Mouse (Mus musculus) hindbrain, postnatal 0 days (tissue): ENCODE measurements around the gene Ly6g5b. TPM values are rescaled to one million over a fixed set of nuclear protein-coding genes. Genes with fewer than 3 reads are reported as not detected.

Experiments
- ATAC-seq: fragments of 200-750 bp; cut with Nextera tagmentation; 2 replicates; pipeline ENCODE4 v1.8.0; 2017; ENCODE audit warnings: mild to moderate bottlenecking, moderate TSS enrichment, moderate library complexity
- DNase-seq: peaks from one replicate; pipeline ENCODE4 v3.0.0-alpha.2; 2015; ENCODE audit warnings: low spot score
- H3K27ac ChIP-seq: fragments of 300-500 bp; sonication (generic); 2 replicates; pipeline ENCODE4 v1.5.1; 2014; ENCODE audit warnings: mild to moderate bottlenecking
- H3K27me3 ChIP-seq: fragments of 300-500 bp; sonication (generic); 2 replicates; pipeline ENCODE4 v1.6.1; 2014; ENCODE audit warnings: low read length, mixed read lengths; ENCODE audit not compliant: insufficient read depth
- H3K36me3 ChIP-seq: fragments of 300-500 bp; sonication (generic); 2 replicates; pipeline ENCODE4 v1.6.1; 2014; ENCODE audit warnings: low read length, mixed read lengths; ENCODE audit not compliant: insufficient read depth
- H3K4me1 ChIP-seq: fragments of 300-500 bp; sonication (generic); 2 replicates; pipeline ENCODE4 v1.6.1; 2014; ENCODE audit warnings: antibody characterized with exemption, low read length, mixed read lengths; ENCODE audit not compliant: insufficient read depth
- H3K4me2 ChIP-seq: fragments of 300-500 bp; sonication (generic); 2 replicates; pipeline ENCODE4 v1.6.1; 2014; ENCODE audit warnings: low read depth, mild to moderate bottlenecking, low read length, moderate library complexity, mixed read lengths
- H3K4me3 ChIP-seq: fragments of 300-500 bp; sonication (generic); 2 replicates; pipeline ENCODE4 v1.5.1; 2014; ENCODE audit warnings: low read length
- H3K9ac ChIP-seq: fragments of 300-500 bp; sonication (generic); replicated peaks from 2 replicates; pipeline ENCODE4 v1.6.1; 2014; ENCODE audit warnings: mild to moderate bottlenecking, low read length, moderate library complexity, mixed read lengths
- H3K9me3 ChIP-seq: fragments of 300-500 bp; sonication (generic); 2 replicates; pipeline ENCODE4 v1.6.1; 2016; ENCODE audit warnings: low read length, mixed read lengths
- CTCF ChIP-seq: IDR thresholded peaks from 2 replicates; pipeline ENCODE4 v1.5.1; 2016; ENCODE audit warnings: antibody characterized with exemption, control low read depth, low read depth
- WGBS: fragments of 180-500 bp; shearing (Covaris S2); extraction: QIAGEN DNeasy Blood & Tissue Kit; methylation state at CpG from one replicate; pipeline ENCODE4 v1.1.7; 2014; 5-methylcytosine and 5-hydroxymethylcytosine counted together
- polyA plus RNA-seq: library from polyadenylated mRNA; unstranded; fragments of >200 nt; fragmentation: Nextera tagmentation; extraction: Ambion mirVana; gene quantifications from 2 replicates; pipeline ENCODE4 v1.2.1, GENCODE M21; 2015
- total RNA-seq: library from RNA; depleted of rRNA; stranded (reverse); fragments of >200 nt; gene quantifications from 2 replicates; pipeline ENCODE4 v1.2.3, GENCODE M21; 2014; rRNA removed

Gene Ly6g5b
- total and polyA plus RNA-seq, 2 experiments from 2014 or later, result 1.2 to 1.7 TPM

DNA sequence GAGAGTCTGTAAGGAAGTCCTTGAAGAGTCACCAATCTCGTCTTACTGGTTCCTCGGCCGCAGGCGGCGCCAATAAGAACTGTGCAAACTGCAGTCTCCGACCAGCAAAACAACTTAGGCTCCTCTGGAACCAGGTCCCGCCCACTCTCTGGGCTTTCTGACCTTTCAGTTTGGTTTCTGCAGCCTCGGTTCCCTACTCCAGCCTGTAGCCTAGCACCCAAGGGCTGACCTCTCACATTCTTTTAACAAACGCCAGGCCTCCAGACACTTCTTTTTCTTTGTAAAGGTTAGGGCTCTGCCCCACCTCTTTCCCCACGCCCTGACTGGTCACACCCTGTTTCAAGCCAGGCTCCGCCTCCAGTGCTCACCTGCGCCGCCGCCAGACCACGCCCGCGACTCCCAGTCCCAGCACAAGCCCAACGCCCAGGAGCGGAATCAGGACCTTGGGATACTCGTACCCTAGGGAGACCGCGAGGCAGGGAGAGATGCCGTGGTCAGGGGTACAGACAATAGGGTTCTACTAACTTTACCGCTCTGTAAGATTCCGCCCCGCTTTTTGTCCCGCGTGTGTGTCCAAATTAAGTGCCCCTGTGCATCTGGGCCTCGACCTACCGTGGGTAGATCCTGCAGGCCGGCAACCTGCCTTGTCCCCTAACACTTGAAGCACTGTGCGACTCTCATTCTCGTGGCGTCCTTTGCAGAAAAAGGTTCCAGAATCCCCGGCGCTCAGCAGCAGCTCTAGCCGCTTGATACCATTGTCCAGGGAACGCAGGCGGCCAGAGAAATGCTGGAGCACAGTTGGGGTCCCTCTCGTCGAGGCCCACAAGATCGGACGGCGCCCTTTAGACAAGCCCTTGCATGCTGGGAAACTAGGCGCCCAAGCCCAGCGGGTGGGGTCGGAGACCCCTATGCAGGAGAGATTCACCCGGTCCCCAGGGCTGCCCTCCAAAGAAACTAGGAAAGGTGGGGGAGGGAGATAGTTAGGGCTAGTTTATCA lies 50.0 kb downstream of the Ly6g5b start, which contains the start of gene Ly6g6c:
Gene Ly6g6c, plus strand, starts transcription at position 438 of the 997 bp plus-strand sequence.
- WGBS, result 4% methylated on average over 48 of the region's 48 CpGs
- Histone ChIP-seq H3K27me3 (peaks cover 12% of the 10 kb centered on the region), H3K36me3 (no peaks in the 10 kb centered on the region; the same call in 1 of the 2 replicates), H3K9me3 (no peaks in the 10 kb centered on the region), H3K27ac (no peak within 1 kb of the TSS), H3K4me2 (peak within 1 kb of the TSS; percentile 54), H3K9ac (peak within 1 kb of the TSS; percentile 33; the same call in 1 of the 2 replicates), H3K4me1 (peaks cover 9% of the 10 kb centered on the region; the same call in 1 of the 2 replicates), H3K4me3 (peak within 1 kb of the TSS; percentile 21)
- ATAC-seq (no peak), DNase-seq (no peak)
- TF ChIP-seq CTCF, result no peak

DNA sequence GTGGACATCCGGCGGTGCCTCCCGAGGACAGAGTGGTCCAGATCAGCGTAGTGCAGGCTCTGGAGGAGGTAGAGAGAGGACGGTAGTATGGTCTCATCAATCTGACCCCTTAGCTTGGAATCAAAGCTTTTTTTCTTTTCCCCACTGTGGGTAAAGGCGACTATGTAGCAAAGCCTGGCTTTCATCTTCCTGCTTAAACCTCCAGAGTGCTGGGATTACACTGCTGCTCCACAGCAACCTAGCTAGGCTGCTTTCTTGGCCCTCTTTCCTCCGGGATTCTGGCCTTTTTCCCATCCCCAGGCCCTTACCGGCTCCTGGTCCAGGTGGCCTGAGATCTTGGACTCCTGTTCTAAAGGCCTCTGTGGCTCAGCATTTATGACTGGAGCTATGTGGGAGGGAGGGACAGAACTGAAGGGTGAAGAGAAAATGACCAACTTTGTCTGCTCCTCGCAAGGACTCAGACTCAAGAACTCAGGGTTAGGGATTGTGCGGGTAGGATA lies 50.8 kb downstream of the Ly6g5b start:
- DNase-seq (no peak), ATAC-seq (no peak)
- WGBS, result 38% methylated on average over 10 of the region's 10 CpGs
- H3K4me3 ChIP-seq, result no peak overlapping the region
- no peak overlapping the region for H3K9ac ChIP-seq
- TF ChIP-seq CTCF, result no peak
- no peaks in the 10 kb centered on the region; the same call in 1 of the 2 replicates for H3K36me3 ChIP-seq
- no peaks in the 10 kb centered on the region for H3K9me3 ChIP-seq
- peak overlapping the region; percentile 54; the same call in 1 of the 2 replicates for H3K4me2 ChIP-seq
- no peak overlapping the region for H3K27ac ChIP-seq
- H3K4me1 ChIP-seq, result peaks cover 12% of the 10 kb centered on the region; the same call in 1 of the 2 replicates
- H3K27me3 ChIP-seq, result peaks cover 12% of the 10 kb centered on the region

Other genes with a start within 250 kb of the Ly6g5b start
Only the 30 nearest of the 42 such genes appear.
- 0.99 and 1.4 TPM in 2 replicates for gene Hspa1l, start 142.7 kb downstream of the Ly6g5b start, total RNA-seq
- gene Hspa1l, start 142.7 kb downstream of the Ly6g5b start, polyA plus RNA-seq, result 0.76 TPM in 2 replicates
- 35.5 and 43.1 TPM in 2 replicates for gene Lsm2, start 133.6 kb downstream of the Ly6g5b start, total RNA-seq
- gene Lsm2, start 133.6 kb downstream of the Ly6g5b start, polyA plus RNA-seq, result 106 and 110 TPM in 2 replicates
- 128 TPM in 2 replicates for gene Vars, start 114.4 kb downstream of the Ly6g5b start, total RNA-seq
- gene Vars, start 114.4 kb downstream of the Ly6g5b start, polyA plus RNA-seq, result 39.9 and 41.7 TPM in 2 replicates
- 0.68 and 1.2 TPM in 2 replicates for gene Vwa7, start 98.8 kb downstream of the Ly6g5b start, total RNA-seq
- gene Vwa7, start 98.8 kb downstream of the Ly6g5b start, polyA plus RNA-seq, result 0.11 and 0.18 TPM in 2 replicates
- 0.65 and 2.1 TPM in 2 replicates for gene Sapcd1, start 87.4 kb downstream of the Ly6g5b start, total RNA-seq
- 2.4 and 2.7 TPM in 2 replicates for gene Sapcd1, start 87.4 kb downstream of the Ly6g5b start, polyA plus RNA-seq
- 1.1 and 6.4 TPM in 2 replicates for gene Msh5, start 68.7 kb downstream of the Ly6g5b start, total RNA-seq
- gene Msh5, start 68.7 kb downstream of the Ly6g5b start, polyA plus RNA-seq, result 2.2 and 3.1 TPM in 2 replicates
- gene Clic1, start 65.5 kb downstream of the Ly6g5b start, total RNA-seq, result 56.9 and 59.5 TPM in 2 replicates
- 81.9 and 88.5 TPM in 2 replicates for gene Clic1, start 65.5 kb downstream of the Ly6g5b start, polyA plus RNA-seq
- 216 and 228 TPM in 2 replicates for gene Ddah2, start 56.4 kb downstream of the Ly6g5b start, total RNA-seq
- gene Ddah2, start 56.4 kb downstream of the Ly6g5b start, polyA plus RNA-seq, result 322 and 331 TPM in 2 replicates
- gene Ly6g6c, start 50.0 kb downstream of the Ly6g5b start, total RNA-seq, result not detected in 2 replicates
- gene Ly6g6c, start 50.0 kb downstream of the Ly6g5b start, polyA plus RNA-seq, result not detected in 2 replicates
- not detected in 2 replicates for gene Mpig6b, start 49.2 kb downstream of the Ly6g5b start, total RNA-seq
- gene Mpig6b, start 49.2 kb downstream of the Ly6g5b start, polyA plus RNA-seq, result 0.18 TPM in 2 replicates
- gene Ly6g6e, start 38.5 kb downstream of the Ly6g5b start, total RNA-seq, result not detected in 2 replicates
- gene Ly6g6e, start 38.5 kb downstream of the Ly6g5b start, polyA plus RNA-seq, result 0.44 TPM in 1 of 2 replicates, not detected in the other
- 0.78 TPM in 1 of 2 replicates, not detected in the other for gene Ly6g6d, start 37.4 kb downstream of the Ly6g5b start, total RNA-seq
- gene Ly6g6d, start 37.4 kb downstream of the Ly6g5b start, polyA plus RNA-seq, result 1.3 and 1.9 TPM in 2 replicates
- gene Ly6g6f, start 29.8 kb downstream of the Ly6g5b start, total RNA-seq, result not detected in 2 replicates
- 0.26 TPM in 1 of 2 replicates, not detected in the other for gene Ly6g6f, start 29.8 kb downstream of the Ly6g5b start, polyA plus RNA-seq
- gene Abhd16a, start 26.2 kb downstream of the Ly6g5b start, total RNA-seq, result 129 and 158 TPM in 2 replicates
- 121 TPM in 2 replicates for gene Abhd16a, start 26.2 kb downstream of the Ly6g5b start, polyA plus RNA-seq
- not detected in 2 replicates for gene Ly6g5c, start 7.1 kb downstream of the Ly6g5b start, total RNA-seq
- not detected in 2 replicates for gene Ly6g5c, start 7.1 kb downstream of the Ly6g5b start, polyA plus RNA-seq
- gene Gpank1, start 6.0 kb upstream of the Ly6g5b start, total RNA-seq, result 13.1 and 14.1 TPM in 2 replicates
- gene Gpank1, start 6.0 kb upstream of the Ly6g5b start, polyA plus RNA-seq, result 18.1 and 19.1 TPM in 2 replicates
- gene Csnk2b, start 6.6 kb upstream of the Ly6g5b start, total RNA-seq, result 257 and 289 TPM in 2 replicates
- 332 and 350 TPM in 2 replicates for gene Csnk2b, start 6.6 kb upstream of the Ly6g5b start, polyA plus RNA-seq
- gene D17H6S53E, start 10.9 kb upstream of the Ly6g5b start, total RNA-seq, result 14.0 and 29.7 TPM in 2 replicates
- gene D17H6S53E, start 10.9 kb upstream of the Ly6g5b start, polyA plus RNA-seq, result 9.4 and 11.6 TPM in 2 replicates
- 0.37 TPM in 1 of 2 replicates, not detected in the other for gene Apom, start 16.6 kb upstream of the Ly6g5b start, total RNA-seq
- 0.35 TPM in 1 of 2 replicates, not detected in the other for gene Apom, start 16.6 kb upstream of the Ly6g5b start, polyA plus RNA-seq
- 320 and 368 TPM in 2 replicates for gene Bag6, start 19.8 kb upstream of the Ly6g5b start, total RNA-seq
- gene Bag6, start 19.8 kb upstream of the Ly6g5b start, polyA plus RNA-seq, result 50.0 and 55.8 TPM in 2 replicates
- 218 and 223 TPM in 2 replicates for gene Prrc2a, start 49.5 kb upstream of the Ly6g5b start, total RNA-seq
- 92.6 and 99.2 TPM in 2 replicates for gene Prrc2a, start 49.5 kb upstream of the Ly6g5b start, polyA plus RNA-seq
- gene Aif1, start 60.6 kb upstream of the Ly6g5b start, total RNA-seq, result 0.21 and 2.4 TPM in 2 replicates
- 9.5 and 10.9 TPM in 2 replicates for gene Aif1, start 60.6 kb upstream of the Ly6g5b start, polyA plus RNA-seq
- 10.8 and 25.0 TPM in 2 replicates for gene Lst1, start 73.0 kb upstream of the Ly6g5b start, total RNA-seq
- gene Lst1, start 73.0 kb upstream of the Ly6g5b start, polyA plus RNA-seq, result 8.0 and 8.7 TPM in 2 replicates
- gene Ltb, start 79.0 kb upstream of the Ly6g5b start, total RNA-seq, result 1.6 TPM in 1 of 2 replicates, not detected in the other
- gene Ltb, start 79.0 kb upstream of the Ly6g5b start, polyA plus RNA-seq, result 1.2 and 1.8 TPM in 2 replicates
- gene Tnf, start 86.6 kb upstream of the Ly6g5b start, total RNA-seq, result 0.18 and 0.52 TPM in 2 replicates
- gene Tnf, start 86.6 kb upstream of the Ly6g5b start, polyA plus RNA-seq, result 0.09 TPM in 1 of 2 replicates, not detected in the other
- gene Lta, start 89.9 kb upstream of the Ly6g5b start, total RNA-seq, result 0.47 TPM in 1 of 2 replicates, not detected in the other
- 0.85 and 1.3 TPM in 2 replicates for gene Lta, start 89.9 kb upstream of the Ly6g5b start, polyA plus RNA-seq
- gene Gm16181, start 105.4 kb upstream of the Ly6g5b start, total RNA-seq, result not detected in 2 replicates
- 0.40 TPM in 1 of 2 replicates, not detected in the other for gene Gm16181, start 105.4 kb upstream of the Ly6g5b start, polyA plus RNA-seq
- 91.0 and 114 TPM in 2 replicates for gene Atp6v1g2, start 118.2 kb upstream of the Ly6g5b start, total RNA-seq
- 180 and 183 TPM in 2 replicates for gene Atp6v1g2, start 118.2 kb upstream of the Ly6g5b start, polyA plus RNA-seq
- gene Nfkbil1, start 120.4 kb upstream of the Ly6g5b start, total RNA-seq, result 15.5 and 15.9 TPM in 2 replicates
- 11.4 and 12.9 TPM in 2 replicates for gene Nfkbil1, start 120.4 kb upstream of the Ly6g5b start, polyA plus RNA-seq
- gene Ddx39b, start 126.3 kb upstream of the Ly6g5b start, total RNA-seq, result 259 and 266 TPM in 2 replicates
- 326 and 341 TPM in 2 replicates for gene Ddx39b, start 126.3 kb upstream of the Ly6g5b start, polyA plus RNA-seq